Mouse (Mus musculus): ENCODE results near the gene Josd1. TPM values are rescaled to one million over a fixed set of nuclear protein-coding genes. Genes with fewer than 3 reads are reported as not detected.

The Josd1 gene
- polyA plus RNA-seq, 1 experiment from 2014 or later, result 13.4 TPM

DNA sequence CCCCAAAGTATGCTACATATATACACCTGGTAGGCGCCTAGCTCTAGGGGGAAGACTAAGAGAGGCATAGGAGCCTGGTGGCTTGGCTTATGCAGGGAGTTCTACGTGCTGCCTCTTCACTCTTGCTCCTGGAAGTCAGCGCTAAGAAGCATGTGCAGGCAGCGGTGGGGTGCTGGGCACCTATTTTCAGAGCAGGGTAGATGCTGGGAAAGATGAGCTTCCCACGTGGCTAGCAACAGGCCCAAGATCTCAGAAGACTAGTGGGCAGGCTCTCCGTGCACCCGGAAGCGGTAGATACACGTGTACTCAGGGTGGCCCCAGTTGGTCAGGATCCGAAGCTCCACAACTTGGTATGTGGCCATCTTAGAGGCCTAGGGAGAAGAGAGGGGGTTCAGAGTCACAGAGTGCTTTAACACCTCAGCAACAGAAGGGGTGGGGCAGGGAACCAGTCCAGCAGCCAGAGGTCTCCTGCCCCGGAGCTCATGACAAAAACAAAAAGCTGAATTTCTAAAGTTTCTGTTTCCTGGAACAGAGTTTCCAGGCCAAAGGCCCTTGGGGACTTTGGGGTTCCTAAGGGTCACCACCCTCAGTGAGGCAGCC, 37.6 kb upstream of the Josd1 start:
- ATAC-seq (replicated peaks; ENCODE audit: low FRiP score), result no peak
- no peak overlapping the region for H3K4me2 ChIP-seq (ENCODE audit: low read depth, low read length, severe bottlenecking)
- H3K36me3 ChIP-seq (ENCODE audit: control insufficient read depth, insufficient read depth, low read length), result no peaks in the 10 kb centered on the region; the same call in 1 of the 2 replicates
- no peak overlapping the region for H3K9ac ChIP-seq (ENCODE audit: low read length)
- H3K9me3 ChIP-seq (ENCODE audit: control insufficient read depth, low read length), result no peaks in the 10 kb centered on the region
- DNase-seq (ENCODE audit: low spot score), result no peak
- 91% methylated on average over 11 of the region's 11 CpGs for WGBS
- no peak overlapping the region for H3K27ac ChIP-seq (ENCODE audit: low read depth, low read length)
- no peaks in the 10 kb centered on the region for H3K27me3 ChIP-seq (ENCODE audit: control insufficient read depth, insufficient read depth, low read length)
- no peak overlapping the region for H3K4me3 ChIP-seq (ENCODE audit: low read depth, low read length)
- H3K4me1 ChIP-seq (replicated peaks; ENCODE audit: control insufficient read depth, insufficient read depth, low read length), result no peaks in the 10 kb centered on the region

DNA sequence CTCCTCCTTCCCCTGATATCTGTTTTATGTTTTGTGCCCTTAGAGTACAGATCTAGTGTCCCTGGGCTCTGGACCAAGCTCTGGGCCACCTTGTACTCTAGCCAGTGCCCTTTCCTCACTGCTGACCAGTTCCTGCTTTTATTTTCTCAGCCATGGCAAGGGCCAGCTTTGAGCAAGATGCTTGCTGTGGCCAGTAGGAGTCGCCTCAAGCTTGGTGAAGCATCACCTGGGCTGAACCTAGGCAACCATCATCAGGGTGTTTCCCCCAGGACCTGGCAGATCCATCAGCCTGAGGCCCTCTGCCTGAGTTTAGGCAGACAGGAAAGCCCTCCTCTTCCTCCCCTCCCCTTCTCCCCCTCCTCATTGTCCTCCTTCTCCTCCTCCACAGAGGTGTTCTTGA, 35.7 kb upstream of the Josd1 start:
- Histone ChIP-seq H3K9me3 (ENCODE audit: control insufficient read depth, low read length) (no peaks in the 10 kb centered on the region), H3K4me2 (ENCODE audit: low read depth, low read length, severe bottlenecking) (no peak overlapping the region), H3K9ac (ENCODE audit: low read length) (no peak overlapping the region), H3K36me3 (ENCODE audit: control insufficient read depth, insufficient read depth, low read length) (peaks cover 2% of the 10 kb centered on the region; the same call in 1 of the 2 replicates), H3K4me1 (replicated peaks; ENCODE audit: control insufficient read depth, insufficient read depth, low read length) (no peaks in the 10 kb centered on the region), H3K27me3 (ENCODE audit: control insufficient read depth, insufficient read depth, low read length) (no peaks in the 10 kb centered on the region), H3K4me3 (ENCODE audit: low read depth, low read length) (no peak overlapping the region), H3K27ac (ENCODE audit: low read depth, low read length) (no peak overlapping the region)
- no peak for DNase-seq (ENCODE audit: low spot score)
- no peak for ATAC-seq (replicated peaks; ENCODE audit: low FRiP score)
- WGBS, result 24% methylated on average over 1 of the region's 1 CpGs

DNA sequence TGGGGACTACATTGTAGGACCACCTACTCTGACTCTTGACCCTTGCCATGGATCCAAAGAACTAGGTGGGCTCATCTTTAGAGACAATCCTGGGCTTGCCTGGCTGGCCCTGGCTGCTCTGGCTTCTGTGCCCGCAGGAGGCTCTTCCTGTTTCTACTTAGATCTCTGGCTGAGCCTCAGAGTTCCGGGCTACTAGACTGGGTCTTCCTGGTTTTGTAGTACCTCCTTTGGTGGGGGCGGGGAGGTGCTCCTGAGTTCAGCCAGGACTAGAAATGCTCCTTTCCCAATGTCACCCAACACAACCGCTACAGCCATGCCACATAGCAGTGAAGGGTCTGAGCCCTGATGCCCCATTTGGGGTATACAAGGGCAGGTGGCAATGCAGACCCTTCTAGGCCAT, 33.1 kb upstream of the Josd1 start:
- Histone ChIP-seq H3K4me3 (ENCODE audit: low read depth, low read length) (no peak overlapping the region), H3K27me3 (ENCODE audit: control insufficient read depth, insufficient read depth, low read length) (no peaks in the 10 kb centered on the region), H3K4me1 (replicated peaks; ENCODE audit: control insufficient read depth, insufficient read depth, low read length) (no peaks in the 10 kb centered on the region), H3K36me3 (ENCODE audit: control insufficient read depth, insufficient read depth, low read length) (peaks cover 6% of the 10 kb centered on the region; the same call in 1 of the 2 replicates), H3K4me2 (ENCODE audit: low read depth, low read length, severe bottlenecking) (no peak overlapping the region), H3K27ac (ENCODE audit: low read depth, low read length) (no peak overlapping the region), H3K9me3 (ENCODE audit: control insufficient read depth, low read length) (no peaks in the 10 kb centered on the region), H3K9ac (ENCODE audit: low read length) (no peak overlapping the region)
- no peak for DNase-seq (ENCODE audit: low spot score)
- WGBS, result 91% methylated on average over 4 of the region's 4 CpGs
- no peak for ATAC-seq (replicated peaks; ENCODE audit: low FRiP score)

DNA sequence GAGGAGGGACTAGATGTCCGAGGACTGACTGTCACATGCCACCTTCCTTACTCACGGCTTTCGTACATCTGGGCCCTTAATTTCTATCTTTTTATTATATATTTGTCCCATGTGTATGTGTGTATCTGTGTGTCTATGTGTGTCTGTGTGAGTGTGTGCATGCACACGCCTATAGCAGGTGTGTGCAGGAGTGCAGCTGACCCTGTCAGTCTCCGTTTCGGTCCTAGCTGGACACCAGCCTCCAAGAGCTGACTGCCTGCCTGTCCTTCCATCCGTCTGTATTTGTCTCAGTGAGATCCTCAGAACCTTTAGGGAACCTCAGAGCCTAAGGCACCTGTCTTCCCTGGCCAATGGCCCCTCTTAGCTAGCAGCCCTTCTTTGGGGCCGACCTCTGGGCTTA, 32.5 kb upstream of the Josd1 start:
- H3K4me1 ChIP-seq (replicated peaks; ENCODE audit: control insufficient read depth, insufficient read depth, low read length), result no peaks in the 10 kb centered on the region
- WGBS, result 94% methylated on average over 8 of the region's 8 CpGs
- DNase-seq (ENCODE audit: low spot score) (no peak), ATAC-seq (replicated peaks; ENCODE audit: low FRiP score) (no peak)
- H3K27ac ChIP-seq (ENCODE audit: low read depth, low read length), result no peak overlapping the region
- H3K4me2 ChIP-seq (ENCODE audit: low read depth, low read length, severe bottlenecking), result no peak overlapping the region
- H3K27me3 ChIP-seq (ENCODE audit: control insufficient read depth, insufficient read depth, low read length), result no peaks in the 10 kb centered on the region
- H3K36me3 ChIP-seq (ENCODE audit: control insufficient read depth, insufficient read depth, low read length), result peaks cover 6% of the 10 kb centered on the region; the same call in 1 of the 2 replicates
- no peak overlapping the region for H3K4me3 ChIP-seq (ENCODE audit: low read depth, low read length)
- no peaks in the 10 kb centered on the region for H3K9me3 ChIP-seq (ENCODE audit: control insufficient read depth, low read length)
- no peak overlapping the region for H3K9ac ChIP-seq (ENCODE audit: low read length)

DNA sequence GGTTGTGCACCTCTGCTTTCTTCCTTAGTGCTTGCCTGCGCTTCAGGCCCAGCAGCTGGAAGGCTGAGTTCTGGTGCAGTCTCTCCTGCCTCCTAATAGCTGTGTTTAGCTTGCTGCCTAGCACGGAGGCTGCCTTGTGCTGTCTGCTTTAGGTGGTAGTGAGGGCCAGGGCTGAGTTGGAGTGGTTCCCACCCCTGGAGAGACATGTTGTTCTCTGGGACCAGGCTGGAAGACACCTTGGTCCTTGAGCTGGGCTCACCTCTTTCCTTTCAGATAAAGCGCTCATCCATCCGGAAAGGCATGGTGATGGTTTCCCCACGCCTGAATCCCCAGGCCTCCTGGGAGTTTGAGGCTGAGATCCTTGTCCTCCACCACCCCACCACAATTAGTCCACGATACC, 29.0 kb upstream of the Josd1 start:
- Histone ChIP-seq H3K9me3 (ENCODE audit: control insufficient read depth, low read length) (no peaks in the 10 kb centered on the region), H3K27ac (ENCODE audit: low read depth, low read length) (no peak overlapping the region), H3K4me2 (ENCODE audit: low read depth, low read length, severe bottlenecking) (no peak overlapping the region), H3K4me3 (ENCODE audit: low read depth, low read length) (no peak overlapping the region), H3K9ac (ENCODE audit: low read length) (no peak overlapping the region), H3K27me3 (ENCODE audit: control insufficient read depth, insufficient read depth, low read length) (no peaks in the 10 kb centered on the region), H3K36me3 (ENCODE audit: control insufficient read depth, insufficient read depth, low read length) (peaks cover 12% of the 10 kb centered on the region; the same call in 1 of the 2 replicates), H3K4me1 (replicated peaks; ENCODE audit: control insufficient read depth, insufficient read depth, low read length) (no peaks in the 10 kb centered on the region)
- ATAC-seq (replicated peaks; ENCODE audit: low FRiP score) (no peak), DNase-seq (ENCODE audit: low spot score) (no peak)
- 80% methylated on average over 6 of the region's 6 CpGs for WGBS

DNA sequence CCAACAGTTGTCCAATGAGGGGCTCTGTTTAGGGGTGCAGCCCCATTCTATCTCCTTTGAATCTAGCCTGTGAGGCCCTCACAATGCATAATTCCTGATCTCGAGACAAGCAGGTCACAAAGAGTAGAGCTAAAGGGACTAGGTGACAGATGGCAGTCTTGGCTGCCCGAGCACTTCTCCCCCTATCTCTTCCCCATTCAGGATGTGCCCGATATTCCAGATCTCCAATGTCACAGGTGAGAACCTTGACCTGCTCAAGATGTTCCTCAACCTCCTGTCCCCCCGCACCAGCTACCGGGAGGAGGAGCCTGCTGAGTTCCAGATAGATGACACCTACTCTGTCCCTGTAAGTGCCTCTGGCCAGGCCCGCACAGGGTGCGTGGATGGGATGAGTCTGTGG, 27.9 kb upstream of the Josd1 start:
- H3K27me3 ChIP-seq (ENCODE audit: control insufficient read depth, insufficient read depth, low read length), result no peaks in the 10 kb centered on the region
- no peak overlapping the region for H3K4me3 ChIP-seq (ENCODE audit: low read depth, low read length)
- peaks cover 12% of the 10 kb centered on the region; the same call in 1 of the 2 replicates for H3K36me3 ChIP-seq (ENCODE audit: control insufficient read depth, insufficient read depth, low read length)
- no peaks in the 10 kb centered on the region for H3K4me1 ChIP-seq (replicated peaks; ENCODE audit: control insufficient read depth, insufficient read depth, low read length)
- 97% methylated on average over 7 of the region's 7 CpGs for WGBS
- DNase-seq (ENCODE audit: low spot score) (no peak), ATAC-seq (replicated peaks; ENCODE audit: low FRiP score) (no peak)
- no peak overlapping the region for H3K9ac ChIP-seq (ENCODE audit: low read length)
- H3K9me3 ChIP-seq (ENCODE audit: control insufficient read depth, low read length), result no peaks in the 10 kb centered on the region
- H3K4me2 ChIP-seq (ENCODE audit: low read depth, low read length, severe bottlenecking), result no peak overlapping the region
- no peak overlapping the region for H3K27ac ChIP-seq (ENCODE audit: low read depth, low read length)

DNA sequence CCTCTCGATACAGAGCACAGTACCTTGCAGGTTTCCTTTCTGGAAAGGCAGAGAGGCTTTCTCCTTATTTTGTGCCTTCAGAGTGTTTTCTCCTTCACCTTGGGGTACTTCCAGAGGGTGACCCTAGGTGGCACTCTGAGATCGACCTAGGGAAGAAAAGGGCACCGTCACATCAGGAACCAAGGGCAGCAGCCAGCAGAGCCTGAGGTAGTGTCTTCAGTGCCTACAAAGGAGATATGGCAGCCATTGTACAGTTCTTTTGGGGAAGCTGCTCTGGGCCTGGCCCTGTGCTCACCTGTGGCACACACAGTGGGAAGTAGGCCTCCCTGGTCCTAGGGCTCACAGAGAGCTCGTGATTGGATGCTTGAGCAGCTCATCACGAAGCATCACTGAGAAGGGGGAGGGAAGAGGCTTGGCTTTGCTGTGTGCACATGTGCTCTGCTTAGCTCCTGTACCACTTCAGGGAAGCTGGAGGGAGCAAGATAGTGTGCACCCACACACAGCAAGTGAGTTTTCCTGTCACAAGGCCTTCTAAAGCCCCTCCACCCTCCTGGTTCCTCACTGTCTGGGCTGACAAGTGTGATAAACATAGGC, 20.6 kb upstream of the Josd1 start:
- peaks cover 7% of the 10 kb centered on the region; the same call in 1 of the 2 replicates for H3K36me3 ChIP-seq (ENCODE audit: control insufficient read depth, insufficient read depth, low read length)
- H3K27me3 ChIP-seq (ENCODE audit: control insufficient read depth, insufficient read depth, low read length), result no peaks in the 10 kb centered on the region
- DNase-seq (ENCODE audit: low spot score) (no peak), ATAC-seq (replicated peaks; ENCODE audit: low FRiP score) (no peak)
- H3K9ac ChIP-seq (ENCODE audit: low read length), result no peak overlapping the region
- H3K27ac ChIP-seq (ENCODE audit: low read depth, low read length), result no peak overlapping the region
- H3K4me3 ChIP-seq (ENCODE audit: low read depth, low read length), result no peak overlapping the region
- 92% methylated on average over 5 of the region's 5 CpGs for WGBS
- no peaks in the 10 kb centered on the region for H3K9me3 ChIP-seq (ENCODE audit: control insufficient read depth, low read length)
- H3K4me2 ChIP-seq (ENCODE audit: low read depth, low read length, severe bottlenecking), result no peak overlapping the region
- no peaks in the 10 kb centered on the region for H3K4me1 ChIP-seq (replicated peaks; ENCODE audit: control insufficient read depth, insufficient read depth, low read length)

DNA sequence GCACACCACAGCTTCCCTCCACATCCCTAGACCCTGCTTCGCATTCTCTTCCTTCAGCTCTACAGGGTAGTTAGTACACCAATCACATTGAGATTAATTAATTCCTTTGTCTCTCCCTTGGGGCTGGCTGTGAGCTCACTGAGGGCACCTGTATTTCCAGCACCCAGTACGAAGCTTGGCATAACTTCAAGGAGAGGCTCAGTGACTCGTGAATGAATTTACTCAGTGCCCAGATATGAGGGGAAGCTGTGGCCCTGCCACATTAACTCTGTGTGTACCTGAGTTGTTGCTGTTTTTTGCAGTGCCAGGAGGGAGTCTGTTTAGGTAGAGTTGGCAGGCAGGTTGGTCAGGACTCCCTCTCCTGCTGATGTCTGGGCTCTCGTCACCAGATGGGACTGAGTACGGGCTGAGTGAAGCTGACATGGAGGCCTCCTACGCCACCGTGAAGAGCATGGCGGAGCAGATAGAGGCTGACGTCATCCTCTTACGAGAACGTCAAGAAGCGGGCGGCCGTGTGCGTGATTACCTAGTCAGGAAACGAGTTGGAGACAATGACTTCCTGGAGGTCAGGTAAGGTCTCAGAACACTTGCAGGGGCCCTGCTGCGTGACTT, 19.0 kb upstream of the Josd1 start:
- no peak overlapping the region for H3K27ac ChIP-seq (ENCODE audit: low read depth, low read length)
- no peak overlapping the region for H3K4me3 ChIP-seq (ENCODE audit: low read depth, low read length)
- no peak overlapping the region for H3K4me2 ChIP-seq (ENCODE audit: low read depth, low read length, severe bottlenecking)
- no peak for ATAC-seq (replicated peaks; ENCODE audit: low FRiP score)
- H3K36me3 ChIP-seq (ENCODE audit: control insufficient read depth, insufficient read depth, low read length), result peaks cover 3% of the 10 kb centered on the region; the same call in 1 of the 2 replicates
- no peaks in the 10 kb centered on the region for H3K4me1 ChIP-seq (replicated peaks; ENCODE audit: control insufficient read depth, insufficient read depth, low read length)
- no peaks in the 10 kb centered on the region for H3K9me3 ChIP-seq (ENCODE audit: control insufficient read depth, low read length)
- no peak overlapping the region for H3K9ac ChIP-seq (ENCODE audit: low read length)
- H3K27me3 ChIP-seq (ENCODE audit: control insufficient read depth, insufficient read depth, low read length), result no peaks in the 10 kb centered on the region
- DNase-seq (ENCODE audit: low spot score), result no peak
- WGBS, result 91% methylated on average over 17 of the region's 17 CpGs
